Mouse (Mus musculus) testis, postnatal 14 days (tissue): ENCODE measurements around the gene Aurkb.

Experiments used
- DNase-seq: peaks from one replicate; pipeline ENCODE4 v3.0.0; 2021; ENCODE audit warnings: low spot score

Aurkb gene

DNA sequence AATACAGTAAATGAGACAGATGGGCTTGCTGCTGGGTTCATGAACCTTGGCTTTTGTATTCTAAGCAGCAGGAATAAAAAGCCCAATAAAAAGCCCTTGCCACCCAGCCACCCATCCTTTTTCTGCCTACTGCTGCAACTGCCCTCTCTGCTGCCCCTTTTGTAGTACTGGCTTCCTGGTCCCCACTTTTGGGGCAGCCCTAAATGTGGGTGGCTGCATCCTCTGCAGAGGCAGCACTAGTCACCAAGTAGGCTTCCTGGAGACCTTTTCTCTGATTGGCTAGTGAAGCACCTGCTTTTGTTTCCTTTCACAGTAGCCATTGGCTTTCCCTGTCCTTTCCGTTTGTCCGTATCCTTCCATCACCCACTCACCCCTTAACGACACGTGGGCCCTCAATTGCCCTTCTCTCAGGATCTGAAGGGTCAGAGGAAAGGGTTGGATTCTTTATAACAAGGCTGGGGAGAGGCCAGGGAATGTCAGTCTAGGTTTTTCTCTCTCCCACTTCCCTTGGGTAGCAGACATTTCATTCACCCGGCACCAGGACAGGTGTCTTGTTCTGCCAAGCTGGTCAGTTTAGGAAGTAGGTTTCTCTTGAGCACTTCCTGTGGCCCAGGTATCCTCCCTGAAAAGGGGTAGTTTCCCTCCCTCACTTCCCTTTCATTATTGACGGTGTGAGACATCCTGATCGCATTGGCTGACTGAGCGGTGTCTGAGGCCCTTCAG, 52.8 kb downstream of the Aurkb start:
- no peak for DNase-seq

DNA sequence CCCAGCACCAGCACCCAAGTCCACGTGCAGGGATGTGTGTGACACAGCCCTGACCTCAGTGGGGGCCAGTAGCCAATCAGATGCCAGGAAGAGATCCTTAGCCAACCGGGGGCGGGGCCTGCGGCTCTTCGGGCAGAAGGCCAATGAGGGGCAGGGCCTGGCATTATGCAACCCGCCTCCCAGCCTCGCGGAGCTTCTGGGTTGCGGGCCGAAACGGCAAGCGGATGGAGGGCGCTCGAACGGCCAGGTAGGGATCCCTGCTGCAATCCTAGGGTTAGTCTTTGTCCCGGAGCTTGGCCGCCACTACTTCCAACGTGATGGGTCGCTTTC, 53.3 kb downstream of the Aurkb start:
- peak; percentile 94 for DNase-seq

DNA sequence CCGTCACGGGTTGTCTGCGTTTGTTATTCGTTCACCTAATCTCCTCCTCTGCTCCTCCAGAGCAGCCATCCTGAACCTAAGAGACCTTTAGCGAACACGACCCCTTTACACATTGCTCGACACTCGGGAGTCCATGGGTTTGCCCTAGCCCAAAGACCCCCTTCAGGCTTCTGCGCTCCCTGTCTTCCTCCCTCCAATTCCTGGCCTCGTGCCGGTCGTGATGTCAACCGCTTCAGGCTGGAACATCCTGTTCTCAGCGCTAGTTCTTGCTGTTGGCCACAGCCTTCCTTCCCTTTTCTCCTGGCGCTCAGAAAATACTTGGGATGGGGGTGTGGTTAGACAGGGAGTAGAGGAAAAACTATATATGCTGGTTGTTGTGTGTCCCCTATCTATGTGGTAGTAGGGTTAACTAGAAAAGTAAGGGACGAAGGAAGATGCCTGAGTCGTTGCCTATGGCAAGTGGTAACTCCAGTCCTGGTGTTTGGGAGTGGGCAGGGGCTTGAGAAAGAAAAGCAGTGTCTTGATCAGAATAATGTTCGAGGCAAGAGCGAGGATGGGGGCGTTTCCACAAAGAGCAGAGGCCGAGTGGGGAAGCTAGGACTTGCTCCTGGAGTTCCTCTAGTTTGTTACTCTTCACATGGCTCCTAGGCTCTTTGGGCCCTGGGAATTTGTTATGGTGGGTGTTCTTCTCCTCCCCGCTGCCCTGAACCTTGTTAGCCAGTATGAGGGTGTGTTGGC, 53.9 kb downstream of the Aurkb start:
- peak; percentile 86 for DNase-seq

DNA sequence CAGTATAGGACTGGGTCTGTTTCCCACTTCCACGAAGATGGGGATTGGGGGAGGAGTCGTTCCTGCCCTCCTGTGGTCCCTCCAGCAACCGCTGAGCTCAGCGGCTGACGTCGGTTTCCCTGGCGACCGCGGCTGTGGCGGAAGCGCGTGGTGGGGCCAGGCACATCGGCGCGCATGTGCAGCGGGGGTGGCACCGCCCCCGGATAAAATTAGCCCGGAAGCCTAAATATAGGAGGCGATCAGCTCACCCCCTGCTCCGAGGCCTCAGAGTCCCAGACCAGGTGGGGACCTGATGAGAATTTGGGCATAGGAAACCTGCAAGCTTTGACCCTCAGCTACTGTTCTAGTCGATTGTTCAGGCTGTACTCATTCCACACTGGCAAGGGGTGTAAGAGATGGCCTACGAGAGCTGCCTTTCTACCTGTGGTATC, 54.5 kb downstream of the Aurkb start:
- peak; percentile 85 for DNase-seq

DNA sequence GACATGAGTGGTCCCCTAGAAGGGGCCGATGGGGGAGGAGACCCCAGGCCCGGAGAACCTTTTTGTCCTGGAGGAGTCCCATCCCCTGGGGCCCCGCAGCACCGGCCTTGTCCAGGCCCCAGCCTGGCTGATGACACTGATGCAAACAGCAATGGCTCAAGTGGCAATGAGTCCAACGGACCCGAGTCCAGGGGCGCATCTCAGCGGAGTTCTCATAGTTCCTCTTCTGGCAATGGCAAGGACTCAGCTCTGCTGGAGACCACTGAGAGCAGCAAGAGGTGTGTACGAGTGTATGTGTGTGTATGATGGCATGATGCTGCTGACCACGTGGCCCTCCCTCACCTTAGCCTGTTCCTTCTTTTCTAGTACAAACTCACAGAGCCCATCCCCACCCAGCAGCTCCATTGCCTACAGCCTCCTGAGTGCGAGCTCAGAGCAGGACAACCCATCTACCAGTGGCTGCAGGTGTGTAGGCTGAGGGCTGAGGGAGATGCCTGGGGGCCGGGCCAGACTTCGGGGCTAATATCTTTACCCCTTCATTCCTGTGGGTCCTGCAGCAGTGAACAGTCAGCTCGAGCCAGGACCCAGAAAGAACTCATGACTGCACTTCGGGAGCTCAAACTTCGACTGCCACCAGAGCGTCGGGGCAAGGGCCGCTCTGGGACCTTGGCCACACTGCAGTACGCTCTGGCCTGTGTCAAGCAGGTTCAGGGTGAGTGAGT, 55.4 kb downstream of the Aurkb start:
- no peak for DNase-seq
